Comparison of ENCODE assay signal across 20 mouse cellular contexts in genomic region chr8:64497281-64498060, GRCm38 (mm10).
DNase-seq lines count a peak whose midpoint lies in the region; ATAC-seq and TF ChIP-seq lines count a peak whose summit lies in the region.
"Had no signal": no experiment of that assay in that cellular context is flagged by ENCODE, and none has a peak within 500 bp of the region (broad histone marks: within the 10 kb centered on the region; RNA-seq: fewer than 3 reads in every experiment).

No protein-coding gene starts in this region.

- H3K9me3 ChIP-seq in forebrain, embryonic 11.5 days (ENCODE audit: control insufficient read depth, low read length) = no peaks in the 10 kb centered on the region
- H3K9me3 ChIP-seq in forebrain, postnatal 0 days (ENCODE audit: low read length) = no peaks in the 10 kb centered on the region
- H3K9me3 ChIP-seq in neural tube, embryonic 11.5 days (ENCODE audit: control insufficient read depth, low read length) = no peaks in the 10 kb centered on the region
- no peaks in the 10 kb centered on the region for H3K9me3 ChIP-seq in midbrain, embryonic 14.5 days (ENCODE audit: control insufficient read depth, low read length)
- no peaks in the 10 kb centered on the region for H3K9me3 ChIP-seq in intestine, embryonic 15.5 days
- H3K9me3 ChIP-seq: embryonic facial prominence, embryonic 13.5 days; heart, embryonic 15.5 days had no signal

- peak; percentile 54 for DNase-seq in forebrain, embryonic 11.5 days (ENCODE audit: low spot score)
- no peak for DNase-seq in forebrain, postnatal 0 days
- DNase-seq in neural tube, embryonic 11.5 days (ENCODE audit: low spot score) = peak; percentile 15
- DNase-seq in neural tube, embryonic 10.5 days (ENCODE audit: extremely low spot score, low spot score) = no peak
- peak; percentile 27 for DNase-seq in midbrain, embryonic 14.5 days
- DNase-seq in left cerebral cortex, adult 18-20 months (ENCODE audit: low spot score in 2 of 2) = no peak
- DNase-seq in right cerebral cortex, postnatal 4 days = no peak
- DNase-seq: adrenal gland, postnatal 10 days; cerebellum, adult 11-12 months; cerebellum, postnatal 25 days; heart, adult 18-20 months; kidney, adult 2 months; kidney, postnatal 4 days; liver; lung, adult 18-20 months; lung, postnatal 4 days; thymus, postnatal 14 days had no signal

- no peak overlapping the region for H3K4me3 ChIP-seq in forebrain, embryonic 11.5 days (ENCODE audit: low read depth, low read length)
- H3K4me3 ChIP-seq in forebrain, postnatal 0 days (ENCODE audit: low read depth, low read length) = no peak overlapping the region
- H3K4me3 ChIP-seq in neural tube, embryonic 11.5 days (ENCODE audit: low read depth, low read length) = no peak overlapping the region
- no peak overlapping the region for H3K4me3 ChIP-seq in midbrain, embryonic 14.5 days (replicated peaks; ENCODE audit: low read depth, low read length)
- H3K4me3 ChIP-seq in intestine, embryonic 15.5 days (replicated peaks) = no peak overlapping the region
- H3K4me3 ChIP-seq: embryonic facial prominence, embryonic 13.5 days; heart, embryonic 15.5 days had no signal

- 41% methylated on average over 6 of the region's 6 CpGs for WGBS in forebrain, embryonic 11.5 days
- WGBS in forebrain, postnatal 0 days = 35% methylated on average over 6 of the region's 6 CpGs
- WGBS in neural tube, embryonic 11.5 days = 48% methylated on average over 6 of the region's 6 CpGs
- 46% methylated on average over 6 of the region's 6 CpGs for WGBS in midbrain, embryonic 14.5 days
- 71% methylated on average over 6 of the region's 6 CpGs for WGBS in intestine, embryonic 15.5 days

- no peak overlapping the region for H3K27ac ChIP-seq in forebrain, embryonic 11.5 days (ENCODE audit: low read depth, low read length)
- H3K27ac ChIP-seq in forebrain, postnatal 0 days (ENCODE audit: low read depth, low read length) = no peak overlapping the region
- H3K27ac ChIP-seq in neural tube, embryonic 11.5 days (ENCODE audit: low read depth, low read length) = no peak overlapping the region
- H3K27ac ChIP-seq in midbrain, embryonic 14.5 days (replicated peaks; ENCODE audit: low read depth, low read length) = 0 out of 2 replicates have a peak overlapping the region, but pooled peaks have one; percentile 20
- no peak overlapping the region for H3K27ac ChIP-seq in intestine, embryonic 15.5 days
- H3K27ac ChIP-seq: embryonic facial prominence, embryonic 13.5 days; heart, embryonic 15.5 days had no signal

- peaks cover 8% of the 10 kb centered on the region; the same call in 1 of the 2 replicates for H3K4me1 ChIP-seq in forebrain, embryonic 11.5 days (replicated peaks; ENCODE audit: control insufficient read depth, insufficient read depth, low read length)
- no peaks in the 10 kb centered on the region for H3K4me1 ChIP-seq in forebrain, postnatal 0 days (ENCODE audit: insufficient read depth)
- H3K4me1 ChIP-seq in neural tube, embryonic 11.5 days (ENCODE audit: control insufficient read depth, insufficient read depth, low read length) = no peaks in the 10 kb centered on the region; the same call in 1 of the 2 replicates
- H3K4me1 ChIP-seq in midbrain, embryonic 14.5 days (ENCODE audit: control insufficient read depth, insufficient read depth, low read length) = no peaks in the 10 kb centered on the region
- no peaks in the 10 kb centered on the region for H3K4me1 ChIP-seq in intestine, embryonic 15.5 days (replicated peaks)
- H3K4me1 ChIP-seq: heart, embryonic 15.5 days had no signal

- no peaks in the 10 kb centered on the region for H3K36me3 ChIP-seq in forebrain, embryonic 11.5 days (ENCODE audit: control insufficient read depth, insufficient read depth, low read length)
- H3K36me3 ChIP-seq in forebrain, postnatal 0 days (ENCODE audit: insufficient read depth) = no peaks in the 10 kb centered on the region
- H3K36me3 ChIP-seq in neural tube, embryonic 11.5 days (ENCODE audit: control insufficient read depth, insufficient read depth, low read length) = no peaks in the 10 kb centered on the region
- no peaks in the 10 kb centered on the region for H3K36me3 ChIP-seq in midbrain, embryonic 14.5 days (ENCODE audit: control insufficient read depth, insufficient read depth, low read length)
- H3K36me3 ChIP-seq in intestine, embryonic 15.5 days = no peaks in the 10 kb centered on the region
- H3K36me3 ChIP-seq: embryonic facial prominence, embryonic 13.5 days; heart, embryonic 15.5 days had no signal

- no peaks in the 10 kb centered on the region for H3K27me3 ChIP-seq in forebrain, embryonic 11.5 days (ENCODE audit: control insufficient read depth, insufficient read depth, low read length)
- no peaks in the 10 kb centered on the region for H3K27me3 ChIP-seq in forebrain, postnatal 0 days (ENCODE audit: insufficient read depth, low read length)
- no peaks in the 10 kb centered on the region for H3K27me3 ChIP-seq in neural tube, embryonic 11.5 days (ENCODE audit: control insufficient read depth, insufficient read depth, low read length)
- no peaks in the 10 kb centered on the region for H3K27me3 ChIP-seq in midbrain, embryonic 14.5 days (ENCODE audit: control insufficient read depth, insufficient read depth, low read length)
- no peaks in the 10 kb centered on the region for H3K27me3 ChIP-seq in intestine, embryonic 15.5 days (replicated peaks)
- H3K27me3 ChIP-seq: embryonic facial prominence, embryonic 13.5 days; heart, embryonic 15.5 days had no signal

- H3K4me2 ChIP-seq in forebrain, embryonic 11.5 days (ENCODE audit: low read depth, low read length, severe bottlenecking) = no peak overlapping the region
- no peak overlapping the region for H3K4me2 ChIP-seq in forebrain, postnatal 0 days (ENCODE audit: low read depth)
- H3K4me2 ChIP-seq in neural tube, embryonic 11.5 days (ENCODE audit: low read depth) = no peak overlapping the region
- H3K4me2 ChIP-seq in midbrain, embryonic 14.5 days (ENCODE audit: low read length) = no peak overlapping the region
- H3K4me2 ChIP-seq in intestine, embryonic 15.5 days (replicated peaks) = no peak overlapping the region
- H3K4me2 ChIP-seq: embryonic facial prominence, embryonic 13.5 days; heart, embryonic 15.5 days had no signal

- H3K9ac ChIP-seq in forebrain, embryonic 11.5 days (ENCODE audit: low read length) = no peak overlapping the region
- H3K9ac ChIP-seq in forebrain, postnatal 0 days = no peak overlapping the region
- H3K9ac ChIP-seq in neural tube, embryonic 11.5 days (ENCODE audit: low read length) = no peak overlapping the region
- no peak overlapping the region for H3K9ac ChIP-seq in midbrain, embryonic 14.5 days (replicated peaks; ENCODE audit: low read length)
- H3K9ac ChIP-seq in intestine, embryonic 15.5 days = no peak overlapping the region
- H3K9ac ChIP-seq: embryonic facial prominence, embryonic 13.5 days; heart, embryonic 15.5 days had no signal

- no peak for TF ChIP-seq CTCF in forebrain, postnatal 0 days (IDR thresholded peaks at IDR 0.05; ENCODE audit: low read depth)

- peak; percentile 61 for ATAC-seq in forebrain, embryonic 11.5 days (replicated peaks; ENCODE audit: low FRiP score)
- ATAC-seq in forebrain, postnatal 0 days = no peak
- peak; percentile 60 for ATAC-seq in neural tube, embryonic 11.5 days (ENCODE audit: insufficient read depth, low FRiP score, low TSS enrichment)
- ATAC-seq in midbrain, embryonic 14.5 days (ENCODE audit: low FRiP score, low TSS enrichment) = peak; percentile 59; the same call in 1 of the 2 replicates
- ATAC-seq in intestine, embryonic 15.5 days = no peak

Comparison
In these comparisons a context has a peak if more than half of its experiments do, and no peak if none do; other contexts are left out.
1. ATAC-seq: peak in forebrain, embryonic 11.5 days (single experiment), neural tube, embryonic 11.5 days (single experiment) and midbrain, embryonic 14.5 days (single experiment); none in forebrain, postnatal 0 days (single experiment) and intestine, embryonic 15.5 days (single experiment).
2. DNase-seq: peak in forebrain, embryonic 11.5 days (single experiment), neural tube, embryonic 11.5 days (single experiment) and midbrain, embryonic 14.5 days (single experiment); none in forebrain, postnatal 0 days (single experiment), neural tube, embryonic 10.5 days (single experiment), left cerebral cortex, adult 18-20 months (0 of 2) and right cerebral cortex, postnatal 4 days (single experiment).